Mouse (Mus musculus) ES-E14 (cell line): Measurements from ENCODE around the gene Hist1h2aa. TPM values are rescaled to one million over a fixed set of nuclear protein-coding genes. Genes with fewer than 3 reads are reported as not detected.
A peak's percentile ranks its signal among the peaks of the same experiment; 100 is the strongest.

Experiments used
- DNase-seq: peaks from one replicate; pipeline ENCODE4 v3.0.0-alpha.2; 2013; ENCODE audit warnings: low read depth, low spot score
- H3K27ac ChIP-seq: 2 replicates; pipeline ENCODE4 v1.5.1; 2012; ENCODE audit warnings: low read depth, mild to moderate bottlenecking, low read length, moderate library complexity, mixed read lengths; ENCODE audit not compliant: poor library complexity, insufficient read depth, severe bottlenecking
- H3K36me3 ChIP-seq: 2 replicates; pipeline ENCODE4 v1.6.1; 2012; ENCODE audit warnings: mild to moderate bottlenecking, low read length, moderate library complexity, mixed read lengths; ENCODE audit not compliant: control insufficient read depth, poor library complexity, insufficient read depth, severe bottlenecking
- H3K4me1 ChIP-seq, 2 experiments: fragments of 150-350 bp in 1 of 2; sonication (generic) in 1 of 2; 2 replicates each; pipeline ENCODE4 v1.6.1; 2012; ENCODE audit warnings: low read length in 2 of 2, mild to moderate bottlenecking in 1 of 2, mixed read lengths in 1 of 2; ENCODE audit not compliant: control insufficient read depth in 2 of 2, insufficient read depth in 2 of 2, poor library complexity in 1 of 2
- H3K4me3 ChIP-seq, 2 experiments: fragments of 150-350 bp in 1 of 2; sonication (generic) in 1 of 2; 2 replicates each; pipeline ENCODE4 v1.5.1; 2012; ENCODE audit warnings: low read length in 2 of 2, low read depth in 1 of 2, mild to moderate bottlenecking in 1 of 2, mixed read lengths in 1 of 2; ENCODE audit not compliant: insufficient read depth in 1 of 2, poor library complexity in 1 of 2, severe bottlenecking in 1 of 2
- H3K9ac ChIP-seq: 2 replicates; pipeline ENCODE4 v1.6.1; 2012; ENCODE audit warnings: low read depth, mild to moderate bottlenecking, low read length, mixed read lengths; ENCODE audit not compliant: poor library complexity, insufficient read depth, severe bottlenecking
- H3K9me3 ChIP-seq: fragments of 150-350 bp; sonication (generic); 2 replicates; pipeline ENCODE4 v1.6.1; 2012; ENCODE audit warnings: low read depth, mild to moderate bottlenecking, low read length; ENCODE audit not compliant: control insufficient read depth, insufficient read depth
- CHD2 ChIP-seq: IDR thresholded peaks from 2 replicates; pipeline ENCODE4 v1.6.1; 2014; ENCODE audit warnings: mild to moderate bottlenecking, low read depth, low read length, inconsistent platforms
- HCFC1 ChIP-seq: IDR thresholded peaks from 2 replicates; pipeline ENCODE4 v1.6.1; 2012; ENCODE audit warnings: low read length, inconsistent platforms, borderline replicate concordance; ENCODE audit not compliant: insufficient read depth
- MAFK ChIP-seq: IDR thresholded peaks from 2 replicates; pipeline ENCODE4 v1.6.1; 2014; ENCODE audit warnings: mild to moderate bottlenecking, low read depth, low read length, inconsistent platforms; ENCODE audit not compliant: insufficient read depth
- ZC3H11A ChIP-seq: IDR thresholded peaks from 2 replicates; pipeline ENCODE4 v1.6.1; 2012; ENCODE audit warnings: low read depth, mild to moderate bottlenecking, inconsistent platforms, low read length, borderline replicate concordance
- ZNF384 ChIP-seq: IDR thresholded peaks from 2 replicates; pipeline ENCODE4 v1.6.1; 2012; ENCODE audit warnings: low read depth, low read length, inconsistent platforms
- in situ Hi-C, 2 experiments: fragments of 600-800 bp; cut with MboI; formaldehyde crosslinking; loops; one replicate each; pipeline ENCODE4 v1.15.1; 2025; ENCODE audit warnings: low sequenced_read_pairs in 2 of 2, inconsistent platforms in 1 of 2; ENCODE audit not compliant: unreplicated experiment in 2 of 2
- total RNA-seq: library from RNA; depleted of rRNA; stranded (reverse); fragments of 300-350 nt; gene quantifications from 2 replicates; pipeline ENCODE4 v1.2.3, GENCODE M21; 2012; rRNA removed

Hist1h2aa gene
- 140 and 167 TPM in 2 replicates for total RNA-seq

DNA sequence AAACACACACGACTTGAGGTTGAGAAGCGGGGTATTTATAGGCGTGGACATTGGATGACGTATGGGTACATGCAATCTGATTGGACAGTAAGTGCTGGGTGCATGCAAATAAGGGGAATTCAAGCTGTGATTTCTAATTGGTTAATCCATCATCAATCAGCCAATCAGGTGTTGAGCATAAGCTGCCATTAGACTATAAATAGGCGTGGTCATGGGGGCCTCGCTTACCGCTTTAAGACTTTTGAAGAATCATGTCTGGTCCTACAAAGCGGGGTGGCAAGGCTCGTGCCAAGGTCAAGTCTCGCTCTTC, at the start of gene Hist1h2aa:
Gene Hist1h2aa (plus strand): TSS at position 252 of the 310 bp plus-strand sequence.
- H3K36me3 ChIP-seq: no peaks in the 10 kb centered on the region
- no peaks in the 10 kb centered on the region for H3K9me3 ChIP-seq
- TF ChIP-seq MAFK (no peak), CHD2 (peak; percentile 72; the same call in 1 of the 2 replicates)
- H3K9ac ChIP-seq: no peak within 1 kb of the TSS
- DNase-seq: peak; percentile 59
- no peak within 1 kb of the TSS for H3K27ac ChIP-seq
- peak within 1 kb of the TSS; percentile 3 to 47; a peak in 2 of 4 replicates for H3K4me3 ChIP-seq
- in situ Hi-C loops: no loop called here
- peaks cover 0 to 6% of the 10 kb centered on the region in 2 experiments; a peak in 1 of 4 replicates for H3K4me1 ChIP-seq

DNA sequence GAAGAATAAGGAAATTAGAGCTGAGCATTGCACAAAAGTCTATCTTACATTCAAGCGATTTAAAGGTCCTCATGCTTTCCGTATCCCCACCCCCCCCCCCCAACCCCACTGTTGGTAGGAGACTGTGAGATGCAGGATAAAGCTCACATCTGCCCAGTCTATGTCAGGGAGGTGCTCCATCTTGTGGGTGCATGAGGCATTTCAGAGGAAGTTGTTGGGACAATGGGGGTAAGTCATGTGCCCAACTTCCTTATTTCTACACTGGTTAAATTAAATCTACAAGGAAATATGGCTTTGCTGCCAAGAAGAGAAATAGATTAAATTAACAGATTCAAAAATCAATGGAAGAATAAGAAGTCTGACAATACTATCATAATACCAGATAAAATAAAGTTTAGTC, 48.7 kb upstream of the Hist1h2aa start:
- Histone ChIP-seq H3K9ac (no peak overlapping the region), H3K36me3 (no peaks in the 10 kb centered on the region), H3K4me3 (no peak overlapping the region), H3K9me3 (no peaks in the 10 kb centered on the region), H3K27ac (no peak overlapping the region), H3K4me1 (no peaks in the 10 kb centered on the region)
- TF ChIP-seq CHD2: no peak
- TF ChIP-seq ZC3H11A: peak; percentile 61
- no peak for TF ChIP-seq ZNF384
- no peak for TF ChIP-seq HCFC1
- no peak for TF ChIP-seq MAFK
- DNase-seq: peak; percentile 7
- in situ Hi-C loops: no loop called here

DNA sequence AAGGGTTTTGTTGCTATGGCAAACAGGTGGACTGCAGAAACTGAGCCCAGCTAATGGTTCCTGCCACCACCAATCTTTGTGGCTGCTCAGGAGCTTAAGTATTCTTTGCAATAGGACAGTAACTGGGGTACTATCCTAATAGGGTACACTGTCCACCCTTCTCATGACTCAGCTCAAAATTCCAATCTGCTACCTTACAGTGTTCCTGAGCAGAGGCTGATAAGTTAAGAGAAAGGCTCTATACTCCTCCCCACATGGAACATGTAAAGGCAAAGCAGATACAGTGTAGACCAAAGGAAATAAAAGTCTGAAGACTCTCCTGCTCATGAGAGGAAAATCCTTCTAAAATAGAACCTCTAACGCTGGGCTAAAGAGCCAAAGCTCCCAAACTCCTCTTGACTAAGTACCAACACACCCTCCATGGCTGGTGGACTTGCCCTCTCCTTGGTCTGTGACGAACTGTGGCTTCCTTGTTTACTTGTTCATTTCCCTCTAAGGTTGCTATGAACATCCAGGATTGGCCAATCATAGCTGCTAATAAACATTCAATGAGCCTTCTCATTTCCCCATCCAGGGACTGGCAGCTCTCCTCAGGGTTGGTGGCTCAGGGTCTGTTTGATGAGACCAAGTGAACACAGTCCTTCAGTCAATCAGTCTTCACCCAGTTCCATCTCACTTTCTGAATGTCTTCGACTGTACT, 47.1 kb upstream of the Hist1h2aa start:
- Histone ChIP-seq H3K4me1 (no peaks in the 10 kb centered on the region), H3K9ac (no peak overlapping the region), H3K36me3 (no peaks in the 10 kb centered on the region), H3K27ac (no peak overlapping the region), H3K9me3 (no peaks in the 10 kb centered on the region), H3K4me3 (no peak overlapping the region)
- DNase-seq: no peak
- TF ChIP-seq CHD2 (no peak), MAFK (no peak), ZC3H11A (no peak), HCFC1 (no peak), ZNF384 (no peak)
- in situ Hi-C loops: no loop called here

GRCm38 (mm10) chr13:23889011-23889605, 45.2 kb upstream of the Hist1h2aa start:
- Histone ChIP-seq H3K36me3 (no peaks in the 10 kb centered on the region), H3K9ac (no peak overlapping the region), H3K9me3 (no peaks in the 10 kb centered on the region), H3K4me1 (no peaks in the 10 kb centered on the region), H3K4me3 (no peak overlapping the region), H3K27ac (no peak overlapping the region)
- no peak for DNase-seq
- in situ Hi-C loops: no loop called here
- TF ChIP-seq HCFC1 (no peak), ZNF384 (no peak), MAFK (no peak), CHD2 (no peak), ZC3H11A (no peak)
